Mouse (Mus musculus): Measurements from ENCODE around the gene Ces2h. TPM values are rescaled to one million over a fixed set of nuclear protein-coding genes. Genes with fewer than 3 reads are reported as not detected.

Gene Ces2h
- polyA plus RNA-seq (2014; fragmentation: Illumina TruSeq; extraction: RNeasy Lipid Tissue Mini Kit (QIAGEN cat#74804); ENCODE audit: low replicate concordance): 3.3 TPM

GRCm38 (mm10) chr8:105000586-105000985 lies at the start of gene Ces2h:
Gene Ces2h (plus strand): TSS chr8:105000853.

DNA sequence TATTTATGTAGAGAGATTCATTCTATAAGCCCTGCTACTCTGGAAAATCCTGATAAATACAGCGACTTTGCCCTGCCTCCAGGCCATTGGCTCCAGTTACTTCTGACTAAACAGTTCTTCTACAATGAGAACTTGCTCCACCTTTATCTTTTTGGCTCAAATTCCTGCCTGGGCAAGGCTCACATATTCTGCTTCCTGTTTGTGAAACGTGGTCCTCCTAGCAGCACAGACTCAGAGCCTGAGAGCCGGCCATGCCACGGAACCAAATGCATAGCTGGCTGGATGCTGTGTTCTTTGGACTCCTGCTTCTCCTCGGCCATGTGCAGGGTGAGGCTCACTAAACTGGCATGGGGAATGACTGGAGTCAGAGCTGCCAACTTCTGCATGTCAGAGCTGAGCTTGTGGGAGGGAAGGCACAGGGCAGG lies 39.1 kb upstream of the Ces2h start, which contains the start of gene Ces2g:
Gene Ces2g, plus strand, starts transcription at position 182 of the 425 bp plus-strand sequence.

DNA sequence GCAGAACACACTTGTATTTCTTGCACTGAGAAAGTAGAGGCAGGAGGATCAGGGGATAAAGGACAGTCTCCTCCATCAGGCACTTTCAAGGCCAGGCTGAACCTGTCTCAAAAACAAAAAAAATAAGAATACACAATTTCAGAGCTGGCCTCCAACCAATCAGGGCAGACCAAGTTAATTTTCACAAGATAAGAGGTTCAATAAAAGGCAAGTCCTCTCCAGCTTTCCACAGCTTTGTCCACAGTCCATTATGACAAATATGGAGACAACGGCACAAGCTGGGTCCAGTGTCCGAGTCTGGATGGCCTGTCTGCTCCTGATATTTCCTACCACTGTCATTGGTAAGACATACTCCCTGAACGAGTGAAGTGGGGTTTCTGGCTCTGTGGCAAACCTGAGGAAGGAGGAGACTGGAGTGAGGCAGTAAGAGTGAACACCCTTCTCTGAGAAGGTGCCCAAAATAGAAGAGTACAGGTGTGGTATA lies 47.8 kb downstream of the Ces2h start, which contains the start of gene Ces3a:
Gene Ces3a, plus strand, starts transcription at position 231 of the 484 bp plus-strand sequence.

Other genes starting within 250 kb of the Ces2h start
- 62.9 TPM for gene Ces2b, start 169.3 kb upstream of the Ces2h start, polyA plus RNA-seq (2014; fragmentation: Illumina TruSeq; extraction: RNeasy Lipid Tissue Mini Kit (QIAGEN cat#74804); ENCODE audit: low replicate concordance)
- 1,119 TPM for gene Ces2c, start 153.8 kb upstream of the Ces2h start, polyA plus RNA-seq (2014; fragmentation: Illumina TruSeq; extraction: RNeasy Lipid Tissue Mini Kit (QIAGEN cat#74804); ENCODE audit: low replicate concordance)
- 1,000 TPM for gene Ces2e, start 74.6 kb upstream of the Ces2h start, polyA plus RNA-seq (2014; fragmentation: Illumina TruSeq; extraction: RNeasy Lipid Tissue Mini Kit (QIAGEN cat#74804); ENCODE audit: low replicate concordance)
- gene Ces2f, start 53.5 kb upstream of the Ces2h start, polyA plus RNA-seq (2014; fragmentation: Illumina TruSeq; extraction: RNeasy Lipid Tissue Mini Kit (QIAGEN cat#74804); ENCODE audit: low replicate concordance): 1.2 TPM
- 185 TPM for gene Ces2g, start 39.1 kb upstream of the Ces2h start, polyA plus RNA-seq (2014; fragmentation: Illumina TruSeq; extraction: RNeasy Lipid Tissue Mini Kit (QIAGEN cat#74804); ENCODE audit: low replicate concordance)
- gene Ces3a, start 47.7 kb downstream of the Ces2h start, polyA plus RNA-seq (2014; fragmentation: Illumina TruSeq; extraction: RNeasy Lipid Tissue Mini Kit (QIAGEN cat#74804); ENCODE audit: low replicate concordance): 3.9 TPM
- gene Ces3b, start 82.9 kb downstream of the Ces2h start, polyA plus RNA-seq (2014; fragmentation: Illumina TruSeq; extraction: RNeasy Lipid Tissue Mini Kit (QIAGEN cat#74804); ENCODE audit: low replicate concordance): not detected
- gene Ces4a, start 130.9 kb downstream of the Ces2h start, polyA plus RNA-seq (2014; fragmentation: Illumina TruSeq; extraction: RNeasy Lipid Tissue Mini Kit (QIAGEN cat#74804); ENCODE audit: low replicate concordance): not detected
- gene Cbfb, start 169.8 kb downstream of the Ces2h start, polyA plus RNA-seq (2014; fragmentation: Illumina TruSeq; extraction: RNeasy Lipid Tissue Mini Kit (QIAGEN cat#74804); ENCODE audit: low replicate concordance): 98.9 TPM
- 25.7 TPM for gene D230025D16Rik, start 224.3 kb downstream of the Ces2h start, polyA plus RNA-seq (2014; fragmentation: Illumina TruSeq; extraction: RNeasy Lipid Tissue Mini Kit (QIAGEN cat#74804); ENCODE audit: low replicate concordance)

Measured in small intestine, adult 10 weeks (tissue).